Mouse (Mus musculus) myocyte (in vitro differentiated cells): ENCODE results near the gene Mindy4. TPM values are rescaled to one million over a fixed set of nuclear protein-coding genes. Genes with fewer than 3 reads are reported as not detected.
A peak's percentile ranks its signal among the peaks of the same experiment; 100 is the strongest.

Experiments
- H3K27me3 ChIP-seq: one replicate; pipeline ENCODE4 v1.6.1; 2011; ENCODE audit not compliant: control insufficient read depth, insufficient read depth, insufficient read length
- H3K36me3 ChIP-seq: one replicate; pipeline ENCODE4 v1.6.1; 2011; ENCODE audit not compliant: control insufficient read depth, insufficient read depth
- H3K4me2 ChIP-seq: one replicate; pipeline ENCODE4 v1.6.1; 2011; ENCODE audit warnings: low read depth, control low read depth
- H3K4me3 ChIP-seq: one replicate; pipeline ENCODE4 v1.5.1; 2011; ENCODE audit warnings: mild to moderate bottlenecking, control low read depth, moderate library complexity
- H3K79me2 ChIP-seq: one replicate; pipeline ENCODE4 v1.6.1; 2011; ENCODE audit not compliant: control insufficient read depth, insufficient read depth
- H3ac ChIP-seq: one replicate; pipeline ENCODE4 v1.6.1; 2011; ENCODE audit not compliant: control insufficient read depth, insufficient read length
- CEBPB ChIP-seq: IDR thresholded peaks from 2 replicates; pipeline ENCODE4 v1.6.1; 2011; ENCODE audit warnings: mild to moderate bottlenecking, moderate library complexity; ENCODE audit not compliant: poor library complexity, insufficient read depth, severe bottlenecking
- E2F4 ChIP-seq: IDR thresholded peaks from one replicate; pipeline ENCODE4 v1.6.1; 2011; ENCODE audit warnings: mild to moderate bottlenecking, control low read depth, moderate library complexity; ENCODE audit not compliant: insufficient read depth
- MAX ChIP-seq: IDR thresholded peaks from one replicate; pipeline ENCODE4 v1.6.1; 2011; ENCODE audit warnings: low read depth, mild to moderate bottlenecking, control low read depth
- MYOD1 ChIP-seq, 3 experiments: IDR thresholded peaks; one replicate each; pipeline ENCODE4 v1.6.1; 2011; ENCODE audit warnings: control low read depth in 2 of 3, low read depth in 2 of 3, mild to moderate bottlenecking in 2 of 3, moderate library complexity in 1 of 3; ENCODE audit not compliant: insufficient read length in 2 of 3, control insufficient read depth in 1 of 3
- MYOG ChIP-seq, 3 experiments: IDR thresholded peaks; one replicate each; pipeline ENCODE4 v1.6.1; 2011; ENCODE audit warnings: control low read depth in 2 of 3, low read depth in 2 of 3, mild to moderate bottlenecking in 2 of 3; ENCODE audit not compliant: insufficient read length in 2 of 3, control insufficient read depth in 1 of 3, insufficient read depth in 1 of 3
- POLR2A ChIP-seq: IDR thresholded peaks from one replicate; pipeline ENCODE4 v1.6.1; 2011; ENCODE audit warnings: low read depth, mild to moderate bottlenecking, control low read depth, moderate library complexity; ENCODE audit not compliant: insufficient read length
- POLR2AphosphoS2 ChIP-seq: IDR thresholded peaks from one replicate; pipeline ENCODE4 v1.6.1; 2011; ENCODE audit warnings: low read depth, control low read depth; ENCODE audit not compliant: insufficient read length
- REST ChIP-seq: IDR thresholded peaks from one replicate; pipeline ENCODE4 v1.6.1; 2011; ENCODE audit warnings: mild to moderate bottlenecking, control low read depth, moderate library complexity; ENCODE audit not compliant: insufficient read depth, insufficient read length
- SRF ChIP-seq: IDR thresholded peaks from one replicate; pipeline ENCODE4 v1.6.1; 2011; ENCODE audit warnings: low read depth; ENCODE audit not compliant: control insufficient read depth, insufficient read length
- TCF12 ChIP-seq: IDR thresholded peaks from one replicate; pipeline ENCODE4 v1.6.1; 2011; ENCODE audit warnings: mild to moderate bottlenecking, control low read depth; ENCODE audit not compliant: poor library complexity, insufficient read depth, severe bottlenecking
- TCF3 ChIP-seq: IDR thresholded peaks from one replicate; pipeline ENCODE4 v1.6.1; 2011; ENCODE audit warnings: low read depth, control low read depth; ENCODE audit not compliant: insufficient read length
- USF1 ChIP-seq: IDR thresholded peaks from one replicate; pipeline ENCODE4 v1.6.1; 2011; ENCODE audit warnings: low read depth, mild to moderate bottlenecking, control low read depth, moderate library complexity
- polyA plus RNA-seq: library from polyadenylated mRNA; unstranded; fragments of >200 nt; fragmentation: generic; extraction: Trizol; gene quantifications from one replicate; pipeline ENCODE4 v1.2.1, GENCODE M21; 2012; ENCODE audit warnings: missing spikeins

The Mindy4 gene
- polyA plus RNA-seq, 1 experiment, result 5.0 TPM

GRCm38 (mm10) chr6:55299482-55299881 is 96.3 kb downstream of the Mindy4 start:
- TF ChIP-seq TCF12 (no peak), TCF3 (no peak), MYOD1 (IDR thresholded peaks at IDR 0.05; ENCODE audit: control insufficient read depth in 1 of 3, insufficient read length in 2 of 3, low read depth in 2 of 3) (peak in 2 of 3 experiments; percentile 23), SRF (no peak), POLR2AphosphoS2 (no peak), MAX (no peak), CEBPB (no peak), REST (no peak), POLR2A (no peak), MYOG (IDR thresholded peaks at IDR 0.05; ENCODE audit: control insufficient read depth in 1 of 3, insufficient read depth in 1 of 3, insufficient read length in 2 of 3, low read depth in 2 of 3) (peak in 2 of 3 experiments; percentile 48 to 77), USF1 (no peak), E2F4 (no peak)
- H3ac ChIP-seq, result no peak overlapping the region
- no peaks in the 10 kb centered on the region for H3K27me3 ChIP-seq
- no peak overlapping the region for H3K4me2 ChIP-seq
- no peaks in the 10 kb centered on the region for H3K36me3 ChIP-seq
- no peak overlapping the region for H3K4me3 ChIP-seq
- no peaks in the 10 kb centered on the region for H3K79me2 ChIP-seq

- no peak overlapping the region for H3ac ChIP-seq
- H3K36me3 ChIP-seq, result no peaks in the 10 kb centered on the region
- H3K4me2 ChIP-seq, result no peak overlapping the region
- H3K27me3 ChIP-seq, result no peaks in the 10 kb centered on the region
- TF ChIP-seq TCF12 (no peak), SRF (no peak), MYOD1 (IDR thresholded peaks at IDR 0.05; ENCODE audit: control insufficient read depth in 1 of 3, insufficient read length in 2 of 3, low read depth in 2 of 3) (no peak), POLR2AphosphoS2 (no peak), REST (no peak), MYOG (IDR thresholded peaks at IDR 0.05; ENCODE audit: control insufficient read depth in 1 of 3, insufficient read depth in 1 of 3, insufficient read length in 2 of 3, low read depth in 2 of 3) (no peak)
- no peak overlapping the region for H3K4me3 ChIP-seq
- no peaks in the 10 kb centered on the region for H3K79me2 ChIP-seq
Measured at GRCm38 (mm10) chr6:55299917-55300316, 96.7 kb downstream of the Mindy4 start.

- H3K27me3 ChIP-seq, result no peaks in the 10 kb centered on the region
- no peak for TF ChIP-seq MAX
- TF ChIP-seq TCF3, result no peak
- no peak for TF ChIP-seq MYOG (IDR thresholded peaks at IDR 0.05; ENCODE audit: control insufficient read depth in 1 of 3, insufficient read depth in 1 of 3, insufficient read length in 2 of 3, low read depth in 2 of 3)
- no peak for TF ChIP-seq SRF
- no peak for TF ChIP-seq POLR2A
- no peak for TF ChIP-seq POLR2AphosphoS2
- TF ChIP-seq E2F4, result no peak
- no peak for TF ChIP-seq TCF12
- TF ChIP-seq REST, result no peak
- TF ChIP-seq USF1, result no peak
- TF ChIP-seq CEBPB, result no peak
- TF ChIP-seq MYOD1 (IDR thresholded peaks at IDR 0.05; ENCODE audit: control insufficient read depth in 1 of 3, insufficient read length in 2 of 3, low read depth in 2 of 3), result no peak
- H3ac ChIP-seq, result no peak overlapping the region
- no peaks in the 10 kb centered on the region for H3K79me2 ChIP-seq
- H3K4me3 ChIP-seq, result no peak overlapping the region
- no peaks in the 10 kb centered on the region for H3K36me3 ChIP-seq
- H3K4me2 ChIP-seq, result no peak overlapping the region
Measured at GRCm38 (mm10) chr6:55300704-55301103, 97.5 kb downstream of the Mindy4 start.

GRCm38 (mm10) chr6:55310179-55310578 is 107.0 kb downstream of the Mindy4 start:
- no peak for TF ChIP-seq MAX
- TF ChIP-seq MYOD1 (IDR thresholded peaks at IDR 0.05; ENCODE audit: control insufficient read depth in 1 of 3, insufficient read length in 2 of 3, low read depth in 2 of 3), result no peak
- no peak for TF ChIP-seq TCF3
- no peak for TF ChIP-seq SRF
- no peak for TF ChIP-seq POLR2A
- TF ChIP-seq POLR2AphosphoS2, result no peak
- TF ChIP-seq MYOG (IDR thresholded peaks at IDR 0.05; ENCODE audit: control insufficient read depth in 1 of 3, insufficient read depth in 1 of 3, insufficient read length in 2 of 3, low read depth in 2 of 3), result no peak
- TF ChIP-seq TCF12, result no peak
- TF ChIP-seq USF1, result no peak
- no peak for TF ChIP-seq CEBPB
- TF ChIP-seq E2F4, result no peak
- TF ChIP-seq REST, result no peak
- Histone ChIP-seq H3K79me2 (no peaks in the 10 kb centered on the region), H3K4me3 (no peak overlapping the region), H3K36me3 (no peaks in the 10 kb centered on the region), H3ac (no peak overlapping the region), H3K4me2 (no peak overlapping the region), H3K27me3 (no peaks in the 10 kb centered on the region)

- no peak overlapping the region for H3ac ChIP-seq
- H3K36me3 ChIP-seq, result no peaks in the 10 kb centered on the region
- no peaks in the 10 kb centered on the region for H3K27me3 ChIP-seq
- no peaks in the 10 kb centered on the region for H3K79me2 ChIP-seq
- no peak overlapping the region for H3K4me2 ChIP-seq
- H3K4me3 ChIP-seq, result no peak overlapping the region
- TF ChIP-seq REST (no peak), TCF12 (no peak), POLR2A (no peak), TCF3 (no peak), CEBPB (no peak), SRF (no peak), MYOG (IDR thresholded peaks at IDR 0.05; ENCODE audit: control insufficient read depth in 1 of 3, insufficient read depth in 1 of 3, insufficient read length in 2 of 3, low read depth in 2 of 3) (no peak), MAX (no peak)
Measured at GRCm38 (mm10) chr6:55311962-55312361, 108.8 kb downstream of the Mindy4 start.
